In genomic region chr15:85323214-85323613, GRCm38 (mm10) we compare ENCODE assay signal across 27 mouse cellular contexts.
"Had no signal": no experiment of that assay in that cellular context is flagged by ENCODE, and none has a peak within 500 bp of the region (broad histone marks: within the 10 kb centered on the region; RNA-seq: fewer than 3 reads in every experiment).

No protein-coding gene starts in this region.

- H3K4me1 ChIP-seq: hindbrain, embryonic 13.5 days; hindbrain, embryonic 15.5 days; limb, embryonic 13.5 days; limb, embryonic 15.5 days had no signal

- H3K9me3 ChIP-seq: heart, embryonic 13.5 days; heart, embryonic 15.5 days; hindbrain, embryonic 13.5 days; hindbrain, embryonic 15.5 days; kidney, embryonic 15.5 days; limb, embryonic 13.5 days; limb, embryonic 15.5 days; liver, embryonic 12.5 days had no signal

- ATAC-seq: hindbrain, postnatal 0 days; intestine, embryonic 16.5 days; liver, embryonic 12.5 days had no signal

- H3K27ac ChIP-seq: heart, adult 2 months; heart, embryonic 13.5 days; heart, embryonic 15.5 days; hindbrain, embryonic 13.5 days; hindbrain, embryonic 15.5 days; hindbrain, postnatal 0 days; kidney, embryonic 15.5 days; kidney, postnatal 0 days; limb, embryonic 13.5 days; limb, embryonic 15.5 days; liver, embryonic 12.5 days; liver, embryonic 14.5 days had no signal

- H3K4me3 ChIP-seq: heart, adult 2 months; heart, embryonic 13.5 days; heart, embryonic 15.5 days; hindbrain, embryonic 13.5 days; hindbrain, embryonic 15.5 days; kidney, embryonic 15.5 days; limb, embryonic 13.5 days; limb, embryonic 15.5 days; liver, embryonic 12.5 days had no signal

- DNase-seq: gastrocnemius, postnatal 14 days; gastrocnemius, postnatal 36 days; heart, adult 11 months; heart, adult 2 months; heart, postnatal 14 days; heart, postnatal 36 days; kidney, adult 11 months; kidney, adult 2 months; kidney, adult 9 months; kidney, postnatal 14 days; kidney, postnatal 36 days; layer of hippocampus, adult 9-11 months; layer of hippocampus, postnatal 36 days; left cerebral cortex, postnatal 4 days had no signal

- H3K4me2 ChIP-seq: heart, embryonic 11.5 days; heart, embryonic 13.5 days; heart, embryonic 15.5 days; hindbrain, embryonic 13.5 days; hindbrain, embryonic 15.5 days; kidney, embryonic 15.5 days; limb, embryonic 13.5 days; limb, embryonic 15.5 days; liver, embryonic 12.5 days had no signal

- H3K9ac ChIP-seq: heart, embryonic 13.5 days; heart, embryonic 15.5 days; hindbrain, embryonic 13.5 days; hindbrain, embryonic 15.5 days; kidney, embryonic 15.5 days; limb, embryonic 13.5 days; limb, embryonic 15.5 days; liver, embryonic 12.5 days; liver, embryonic 14.5 days had no signal

- H3K36me3 ChIP-seq: heart, embryonic 13.5 days; heart, embryonic 15.5 days; hindbrain, embryonic 13.5 days; hindbrain, embryonic 15.5 days; kidney, embryonic 15.5 days; limb, embryonic 13.5 days; limb, embryonic 15.5 days; liver, embryonic 12.5 days had no signal

- H3K27me3 ChIP-seq: heart, embryonic 15.5 days; hindbrain, embryonic 13.5 days; hindbrain, embryonic 15.5 days; kidney, embryonic 15.5 days; limb, embryonic 15.5 days; liver, embryonic 12.5 days had no signal
